Mouse (Mus musculus) forelimb bud, embryonic 11.5 days (tissue): ENCODE data around the gene Ccr5.
"Not testable (repeated sequence)": the region's sequence is repeated elsewhere in the genome, so short reads cannot be mapped to it uniquely, and the experiment has no call there.

ENCODE experiments used
- DNase-seq: peaks from one replicate; pipeline ENCODE4 v3.0.0-alpha.2; 2012; ENCODE audit warnings: low read depth, low spot score

The Ccr5 gene

GRCm38 (mm10) chr9:124121387-124122184 is at the start of gene Ccr5:
Gene Ccr5, plus strand, starts transcription at chr9:124121543.
- no peak for DNase-seq

- no peak for DNase-seq
Observed at GRCm38 (mm10) chr9:124079803-124080202, 41.5 kb upstream of the Ccr5 start.

DNA sequence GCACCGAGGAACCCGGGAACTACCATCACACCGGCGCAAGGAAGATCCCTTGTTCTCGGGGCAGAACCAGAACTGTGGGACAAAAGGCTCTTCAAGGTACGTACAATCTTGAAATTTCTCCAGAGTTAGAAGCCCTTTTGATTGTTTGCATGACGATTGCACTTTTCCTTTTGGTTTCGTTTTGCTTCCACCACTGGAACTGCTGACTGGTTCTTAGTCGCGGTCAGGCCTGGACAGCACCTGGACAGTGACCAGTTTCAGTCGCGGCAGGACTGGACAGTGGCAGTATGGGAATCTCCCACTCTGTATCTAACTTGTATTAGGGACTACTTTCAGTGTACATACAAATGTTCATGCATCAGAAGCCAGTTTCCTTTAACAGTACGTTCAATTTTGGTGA is 40.9 kb upstream of the Ccr5 start:
- not testable (repeated sequence) for DNase-seq

DNA sequence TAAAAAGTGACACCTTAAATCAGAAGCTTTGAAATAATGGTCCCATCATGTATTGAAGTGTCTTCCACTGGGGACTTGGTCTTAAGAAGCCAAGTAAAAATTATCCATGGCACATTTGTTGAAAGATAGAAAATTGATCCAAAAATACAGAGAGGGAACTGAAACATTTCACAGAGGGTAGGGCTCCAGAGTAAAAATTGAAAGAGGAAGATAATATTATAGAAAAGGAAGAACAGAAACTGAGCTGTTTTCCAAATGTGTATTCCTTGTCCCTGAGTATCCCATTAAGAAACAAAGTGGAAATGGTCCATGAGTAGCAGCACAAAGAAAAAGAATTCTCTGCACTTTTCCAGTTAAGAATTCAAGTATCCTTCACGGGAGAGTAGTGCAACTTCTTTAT is 30.9 kb upstream of the Ccr5 start:
- DNase-seq: no peak

DNA sequence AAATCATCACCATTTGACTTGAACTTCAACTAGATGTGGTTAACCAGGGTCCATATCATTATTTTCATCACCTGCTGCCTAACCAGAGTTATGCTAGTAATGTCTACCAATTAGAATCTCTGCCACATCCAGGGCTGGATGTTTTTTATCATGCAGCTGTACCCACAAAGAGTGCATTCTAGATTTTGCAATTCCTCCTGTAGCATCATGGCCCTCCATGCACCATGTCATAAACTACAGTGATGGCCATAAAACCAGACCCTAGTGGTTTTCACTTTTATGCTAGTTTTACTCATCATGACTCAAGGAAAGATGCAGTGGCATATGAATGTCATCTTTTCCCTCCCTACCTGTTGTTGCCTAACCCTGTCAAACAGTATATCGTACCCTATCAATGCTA is 22.2 kb upstream of the Ccr5 start:
- no peak for DNase-seq

DNA sequence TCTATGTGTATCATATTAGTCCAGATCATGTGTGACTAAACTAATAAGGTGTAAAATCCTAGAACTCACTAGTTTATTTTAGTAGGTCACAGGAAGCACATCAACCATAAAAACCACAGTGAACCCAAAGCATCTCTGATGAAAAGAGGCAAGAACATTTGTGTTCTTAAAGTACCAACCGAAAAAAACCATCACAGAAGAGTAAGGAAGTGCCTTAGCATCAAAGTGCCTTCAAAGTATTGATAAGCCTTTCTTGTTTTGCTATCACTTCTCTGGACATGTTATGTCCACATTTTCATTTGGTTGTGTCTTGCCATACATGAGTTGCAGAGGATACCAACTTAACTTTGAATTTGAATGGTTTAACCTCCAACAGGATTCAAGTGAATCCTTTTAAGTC is 21.0 kb upstream of the Ccr5 start:
- DNase-seq: no peak

GRCm38 (mm10) chr9:124101723-124102122 is 19.6 kb upstream of the Ccr5 start, which contains the start of gene Ccr2:
Gene Ccr2, plus strand, starts transcription at chr9:124101950.
- no peak for DNase-seq

DNA sequence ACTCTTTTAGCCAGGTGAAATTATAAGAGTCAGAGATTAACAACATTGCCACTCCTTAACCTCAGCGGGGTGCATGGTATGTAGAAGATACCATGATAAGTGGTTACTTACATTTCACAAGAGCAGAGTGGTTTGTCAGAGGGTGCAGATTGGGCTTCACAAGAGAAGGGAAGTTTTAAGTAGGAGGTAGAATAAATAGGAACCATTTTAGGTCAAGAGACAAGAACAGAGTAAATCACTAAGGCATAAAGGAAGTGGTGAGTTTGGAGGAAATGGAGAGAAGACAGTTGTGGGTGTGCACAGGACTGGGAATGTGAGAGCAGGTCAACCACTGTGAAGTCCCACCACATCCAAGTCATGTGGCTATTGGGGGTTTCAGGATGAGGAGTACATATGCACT is 18.1 kb upstream of the Ccr5 start:
- DNase-seq: no peak

DNA sequence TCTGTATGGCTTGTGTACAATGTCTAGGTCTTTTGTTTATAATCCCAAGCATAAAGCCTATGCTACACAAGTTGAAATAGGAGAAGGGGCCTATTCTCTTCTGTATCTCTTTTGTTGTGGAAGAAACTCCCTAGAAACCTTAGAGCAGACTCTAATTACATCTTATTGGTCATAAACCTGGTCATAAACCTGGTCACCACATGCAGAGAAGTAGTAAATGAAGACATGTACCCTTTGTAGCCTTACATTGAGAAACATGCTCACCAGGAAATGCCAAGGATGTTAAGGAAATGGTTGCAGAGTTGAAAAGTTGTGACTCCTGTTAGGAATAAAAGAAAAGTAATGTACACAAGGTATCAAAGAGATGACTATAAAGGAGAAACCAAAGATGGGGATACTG is 16.1 kb upstream of the Ccr5 start:
- peak; percentile 12 for DNase-seq

DNA sequence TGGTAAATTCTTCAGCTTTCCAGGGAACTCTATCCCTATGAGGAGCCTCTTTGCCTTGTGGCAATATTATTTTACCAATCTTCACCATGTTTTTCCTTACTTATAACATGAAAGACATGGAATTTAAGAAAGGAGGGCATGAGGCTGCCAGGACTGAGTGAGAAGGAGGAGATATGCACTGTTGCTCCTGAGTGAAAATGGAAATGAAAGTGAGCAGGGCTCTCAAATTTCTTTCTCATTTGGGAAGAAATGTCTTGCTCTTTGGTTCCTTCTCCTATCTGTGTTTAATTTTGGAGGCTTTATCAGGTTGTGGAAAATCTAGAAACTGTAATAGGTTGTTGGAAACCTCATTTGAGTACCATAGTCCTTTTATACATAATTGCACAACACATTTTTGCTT is 14.1 kb upstream of the Ccr5 start:
- no peak for DNase-seq

DNA sequence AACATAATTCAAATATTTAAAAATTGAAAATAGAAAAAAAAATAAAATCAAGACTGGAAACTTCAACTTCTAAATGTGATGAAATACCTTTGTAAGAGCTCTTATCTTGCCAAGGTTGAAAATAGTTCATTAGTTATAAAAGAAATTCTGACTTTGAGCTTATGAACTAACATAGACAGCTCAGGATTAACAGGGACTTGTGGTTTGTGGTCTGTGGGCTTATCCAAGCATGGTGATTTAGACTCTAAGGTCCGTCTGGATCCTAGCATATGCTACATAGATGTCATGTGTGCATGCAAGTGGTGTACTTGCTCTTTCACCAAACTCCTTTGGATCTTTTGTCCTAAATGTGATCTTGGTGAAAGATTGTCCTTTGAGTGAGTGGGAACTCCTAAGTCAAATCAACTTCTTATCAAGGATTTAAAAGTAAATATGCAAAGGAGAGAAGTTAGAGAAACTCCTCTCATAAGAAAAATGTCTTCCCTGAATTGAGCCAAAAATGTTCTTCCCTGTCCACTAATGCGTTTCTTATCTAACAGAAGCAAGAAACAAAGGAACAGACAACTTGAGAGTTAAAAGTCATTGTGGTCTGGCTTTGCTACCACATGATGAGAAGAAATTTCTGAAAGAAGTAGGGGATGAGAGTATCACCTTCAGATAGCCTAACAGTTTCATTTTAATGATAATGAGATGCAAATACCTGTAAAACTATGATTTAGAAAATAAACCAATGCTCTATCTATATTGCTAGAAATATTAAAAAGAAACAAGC is 12.8 kb upstream of the Ccr5 start:
- no peak for DNase-seq

DNA sequence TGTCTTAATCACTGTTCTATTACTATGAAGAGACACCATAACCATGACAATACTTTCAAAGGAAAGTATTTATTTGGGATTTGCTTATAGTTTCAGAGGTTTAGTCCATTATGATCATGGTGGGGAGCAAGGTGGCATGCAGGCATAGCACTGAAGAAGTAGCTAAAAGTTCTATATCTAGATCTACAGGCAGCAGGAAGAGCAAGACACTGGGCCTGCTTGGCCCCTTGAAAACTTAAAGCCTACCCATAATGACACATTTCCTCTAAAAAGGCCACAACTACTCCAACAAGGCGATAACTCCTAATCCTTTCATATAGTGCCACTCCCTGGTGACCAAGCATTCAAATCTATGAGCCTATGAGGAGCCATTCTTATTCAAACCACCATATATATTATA is 9.3 kb upstream of the Ccr5 start:
- no peak for DNase-seq

- no peak for DNase-seq
Observed at GRCm38 (mm10) chr9:124112591-124113239, 8.6 kb upstream of the Ccr5 start.

DNA sequence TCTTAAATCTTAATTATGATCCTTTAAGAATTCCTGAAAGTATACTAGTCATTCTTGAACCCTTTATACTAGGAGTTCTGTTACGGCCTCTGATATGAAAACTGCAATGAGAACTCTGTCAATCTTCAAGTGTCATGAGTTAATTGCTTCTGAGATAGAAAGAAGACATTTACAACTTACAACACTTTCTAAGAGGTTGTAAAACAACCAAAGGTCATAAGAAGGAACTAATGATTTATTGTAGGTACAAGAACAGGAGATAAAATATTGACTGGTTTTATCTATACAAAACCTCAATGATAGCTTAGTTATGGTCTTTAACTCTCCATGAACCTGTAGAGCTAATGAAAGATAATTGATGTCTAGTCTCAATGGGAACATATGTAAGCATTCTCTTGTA is 7.6 kb upstream of the Ccr5 start:
- DNase-seq: no peak

GRCm38 (mm10) chr9:124118489-124118888 is 2.9 kb upstream of the Ccr5 start:
- no peak for DNase-seq

DNA sequence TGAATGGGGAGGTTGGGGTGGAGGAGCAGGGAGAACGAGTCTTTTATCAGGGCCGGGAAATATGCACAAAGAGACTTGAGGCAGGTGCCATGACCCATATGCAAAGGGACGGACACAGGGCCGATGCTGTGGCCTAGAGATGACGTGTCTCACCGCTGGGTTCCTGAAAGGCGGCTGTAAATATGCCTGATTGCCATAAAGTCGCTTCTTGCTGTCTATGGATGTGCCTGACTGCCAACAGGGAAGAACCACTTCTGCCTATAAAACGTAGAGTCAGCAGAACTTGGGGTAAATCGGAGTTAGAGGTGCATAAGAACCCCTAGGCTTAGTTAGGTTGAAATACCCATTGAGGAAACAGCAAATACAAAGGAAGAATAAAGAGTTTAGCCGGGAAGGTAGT is 4.2 kb downstream of the Ccr5 start:
- DNase-seq: no peak

GRCm38 (mm10) chr9:124126373-124126772 is 5.0 kb downstream of the Ccr5 start:
- no peak for DNase-seq

DNA sequence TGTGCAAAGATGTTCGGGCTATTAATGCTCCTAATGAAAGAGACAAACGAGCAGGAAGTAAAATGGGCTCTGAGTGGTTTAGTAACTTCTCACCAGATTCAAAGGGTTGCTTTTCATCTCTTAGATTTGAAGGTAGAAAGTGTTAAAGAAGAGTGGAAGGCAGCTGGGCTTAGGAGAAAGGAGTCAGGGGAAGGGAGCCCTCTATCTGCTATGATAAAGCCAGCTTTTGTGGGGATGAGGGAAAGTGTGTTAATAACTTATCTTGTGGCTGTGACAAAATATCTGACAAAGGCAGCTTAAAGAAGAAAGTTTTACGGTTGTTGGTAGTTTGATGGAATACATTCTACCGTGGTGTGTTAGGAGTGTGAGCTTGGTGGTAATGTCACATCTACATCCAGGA is 6.1 kb downstream of the Ccr5 start:
- DNase-seq: no peak

GRCm38 (mm10) chr9:124128379-124128778 is 7.0 kb downstream of the Ccr5 start:
- DNase-seq: peak; percentile 56

DNA sequence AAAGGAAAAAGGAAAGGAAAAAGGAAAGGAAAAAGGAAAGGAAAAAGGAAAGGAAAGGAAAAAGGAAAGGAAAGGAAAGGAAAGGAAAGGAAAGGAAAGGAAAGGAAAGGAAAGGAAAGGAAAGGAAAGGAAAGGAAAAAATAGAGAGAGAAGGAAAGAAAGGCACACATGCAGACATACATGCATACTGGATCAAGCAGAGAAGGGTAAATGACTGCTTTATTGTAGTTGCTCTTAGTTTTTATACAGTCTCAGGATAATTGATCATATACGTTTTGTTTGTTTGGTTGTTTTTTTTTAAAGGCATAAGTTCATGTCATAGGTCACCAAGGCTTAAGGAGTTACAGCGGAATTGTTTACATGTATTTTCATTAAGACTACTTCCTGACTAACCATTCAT is 11.6 kb downstream of the Ccr5 start:
- DNase-seq: not testable (repeated sequence)

DNA sequence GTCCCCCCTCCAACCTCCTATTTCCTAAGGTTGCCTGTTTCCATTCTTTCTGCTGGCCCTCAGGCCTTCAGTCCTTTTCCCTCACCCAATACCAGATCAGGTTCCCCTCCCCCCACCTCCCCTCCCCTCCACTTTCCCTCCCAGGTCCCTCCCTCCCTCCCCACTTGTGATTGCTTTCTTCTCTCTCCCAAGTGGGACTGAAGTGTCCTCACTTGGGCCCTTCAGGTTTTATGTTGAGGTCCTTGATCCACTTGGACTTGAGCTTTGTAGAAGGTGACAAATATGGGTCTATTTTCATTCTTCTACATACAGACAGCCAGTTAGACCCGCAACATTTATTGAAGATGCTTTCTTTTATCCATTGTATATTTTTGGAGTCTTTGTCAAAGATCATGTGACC is 13.6 kb downstream of the Ccr5 start:
- DNase-seq: not testable (repeated sequence)

DNA sequence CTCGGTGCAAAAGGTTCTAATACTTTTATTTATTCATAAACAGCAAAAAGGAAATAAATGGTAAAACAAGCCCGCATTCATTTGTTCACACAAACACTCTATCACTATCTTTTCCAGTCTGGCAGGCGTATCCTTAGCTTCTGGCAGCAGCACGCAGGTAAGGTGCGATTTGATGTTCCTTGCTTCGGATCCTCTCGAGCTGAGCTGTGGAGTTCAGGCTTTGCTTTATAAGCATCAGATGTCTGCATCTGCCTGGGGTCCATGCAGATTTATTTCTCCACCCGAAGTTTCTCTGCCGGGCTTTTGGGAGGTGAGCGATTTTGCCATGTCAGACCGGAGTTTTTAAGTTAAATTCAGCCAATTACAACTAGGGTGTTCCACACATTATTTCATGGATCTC is 16.3 kb downstream of the Ccr5 start:
- DNase-seq: no peak
